Mouse (Mus musculus) limb, embryonic 12.5 days (tissue): ENCODE measurements around the gene Mypn. TPM values are rescaled to one million over a fixed set of nuclear protein-coding genes. Genes with fewer than 3 reads are reported as not detected.

Experiments used
- ATAC-seq: fragments of 200-750 bp; cut with Nextera tagmentation; 2 replicates; pipeline ENCODE4 v1.8.0; 2017; ENCODE audit warnings: low read depth, moderate TSS enrichment; ENCODE audit not compliant: insufficient number of reproducible peaks, insufficient read depth, low FRiP score, low TSS enrichment
- H3K27ac ChIP-seq: fragments of 300-500 bp; sonication (generic); 2 replicates; pipeline ENCODE4 v1.5.1; 2016; ENCODE audit warnings: mild to moderate bottlenecking, moderate library complexity
- H3K27me3 ChIP-seq: fragments of 300-500 bp; sonication (generic); 2 replicates; pipeline ENCODE4 v1.6.1; 2016; ENCODE audit warnings: mild to moderate bottlenecking, moderate library complexity
- H3K36me3 ChIP-seq: fragments of 300-500 bp; sonication (generic); 2 replicates; pipeline ENCODE4 v1.6.1; 2016; ENCODE audit warnings: mild to moderate bottlenecking, moderate library complexity
- H3K4me1 ChIP-seq: fragments of 300-500 bp; sonication (generic); replicated peaks from 2 replicates; pipeline ENCODE4 v1.6.1; 2016
- H3K4me2 ChIP-seq: fragments of 300-500 bp; sonication (generic); 2 replicates; pipeline ENCODE4 v1.6.1; 2016; ENCODE audit warnings: mild to moderate bottlenecking, moderate library complexity
- H3K4me3 ChIP-seq: fragments of 300-500 bp; sonication (generic); replicated peaks from 2 replicates; pipeline ENCODE4 v1.5.1; 2016; ENCODE audit warnings: mild to moderate bottlenecking
- H3K9ac ChIP-seq: fragments of 300-500 bp; sonication (generic); replicated peaks from 2 replicates; pipeline ENCODE4 v1.6.1; 2016; ENCODE audit warnings: mild to moderate bottlenecking, moderate library complexity
- H3K9me3 ChIP-seq: fragments of 300-500 bp; sonication (generic); 2 replicates; pipeline ENCODE4 v1.6.1; 2016; ENCODE audit warnings: mild to moderate bottlenecking, moderate library complexity
- WGBS: fragments of 180-500 bp; shearing (Covaris S2); methylation state at CpG from one replicate; pipeline ENCODE4 v1.1.7; 2016; 5-methylcytosine and 5-hydroxymethylcytosine counted together
- polyA plus RNA-seq: library from polyadenylated mRNA; unstranded; fragments of >200 nt; fragmentation: Nextera tagmentation; extraction: Ambion mirVana; gene quantifications from 2 replicates; pipeline ENCODE4 v1.2.1, GENCODE M21; 2016

Mypn gene
- polyA plus RNA-seq, 1 experiment from 2014 or later: 1.4 TPM

GRCm38 (mm10) chr10:63154726-63155125 lies 49.0 kb downstream of the Mypn start:
- H3K4me1 ChIP-seq: no peaks in the 10 kb centered on the region
- 84% methylated on average over 4 of the region's 4 CpGs for WGBS
- no peak overlapping the region for H3K4me2 ChIP-seq
- no peak overlapping the region for H3K27ac ChIP-seq
- no peaks in the 10 kb centered on the region for H3K27me3 ChIP-seq
- H3K4me3 ChIP-seq: no peak overlapping the region
- no peak for ATAC-seq
- no peak overlapping the region for H3K9ac ChIP-seq
- no peaks in the 10 kb centered on the region for H3K9me3 ChIP-seq
- no peaks in the 10 kb centered on the region for H3K36me3 ChIP-seq

GRCm38 (mm10) chr10:63154226-63154625 lies 49.5 kb downstream of the Mypn start:
- Histone ChIP-seq H3K9ac (no peak overlapping the region), H3K9me3 (no peaks in the 10 kb centered on the region), H3K4me2 (no peak overlapping the region), H3K4me3 (no peak overlapping the region), H3K27me3 (no peaks in the 10 kb centered on the region), H3K36me3 (no peaks in the 10 kb centered on the region), H3K27ac (no peak overlapping the region), H3K4me1 (no peaks in the 10 kb centered on the region)
- 82% methylated on average over 6 of the region's 6 CpGs for WGBS
- ATAC-seq: no peak

DNA sequence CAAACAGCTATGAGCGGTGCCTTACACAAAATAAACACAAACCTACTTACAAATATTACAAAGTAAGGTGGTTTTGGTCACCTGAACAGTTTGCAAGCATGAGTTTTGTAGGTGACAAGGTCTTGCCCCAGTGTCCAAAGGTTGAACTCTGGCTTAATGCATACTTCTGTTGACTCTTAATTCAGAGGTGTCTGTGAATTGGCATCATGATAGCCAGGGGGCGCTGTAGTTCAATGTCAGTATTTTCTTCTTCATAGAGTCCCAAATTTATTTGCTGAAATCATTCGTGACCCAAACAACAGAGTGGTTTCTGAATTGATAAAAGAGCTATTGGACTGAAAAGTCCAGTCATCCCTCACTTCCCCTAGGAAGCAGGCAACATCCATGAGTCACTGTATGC lies 50.2 kb downstream of the Mypn start:
- no peaks in the 10 kb centered on the region for H3K9me3 ChIP-seq
- H3K4me2 ChIP-seq: no peak overlapping the region
- no peaks in the 10 kb centered on the region for H3K4me1 ChIP-seq
- no peak overlapping the region for H3K27ac ChIP-seq
- WGBS: 39% methylated on average over 3 of the region's 3 CpGs
- H3K27me3 ChIP-seq: no peaks in the 10 kb centered on the region
- no peak overlapping the region for H3K9ac ChIP-seq
- ATAC-seq: no peak
- H3K4me3 ChIP-seq: no peak overlapping the region
- no peaks in the 10 kb centered on the region for H3K36me3 ChIP-seq

- Histone ChIP-seq H3K4me2 (no peak overlapping the region), H3K27me3 (no peaks in the 10 kb centered on the region), H3K9ac (no peak overlapping the region), H3K36me3 (no peaks in the 10 kb centered on the region), H3K4me3 (no peak overlapping the region), H3K4me1 (no peaks in the 10 kb centered on the region), H3K27ac (no peak overlapping the region), H3K9me3 (no peaks in the 10 kb centered on the region)
- no peak for ATAC-seq
These were observed 51.4 kb downstream of the Mypn start for GRCm38 (mm10) chr10:63152358-63152757.

DNA sequence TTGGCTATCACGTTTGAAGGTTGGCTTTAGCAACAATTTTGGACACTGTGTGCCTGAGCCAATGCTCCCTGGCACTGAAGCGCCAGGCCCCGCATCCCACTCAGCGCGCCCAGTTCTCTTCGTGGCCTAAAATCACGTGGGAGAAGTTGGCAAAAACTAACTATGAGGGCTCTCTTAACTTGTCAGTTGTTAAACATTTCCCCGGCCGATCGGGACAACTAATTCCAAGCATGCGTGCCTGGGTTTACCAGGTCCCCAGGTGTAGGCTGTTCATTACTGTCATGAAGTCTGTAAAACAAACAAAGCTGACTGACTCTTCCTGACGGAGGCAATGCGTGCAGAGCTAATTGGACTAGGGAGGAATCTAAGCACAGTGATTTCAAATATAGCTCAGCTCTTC lies 61.1 kb downstream of the Mypn start:
- Histone ChIP-seq H3K27ac (no peak overlapping the region), H3K36me3 (no peaks in the 10 kb centered on the region), H3K9me3 (no peaks in the 10 kb centered on the region), H3K4me3 (no peak overlapping the region), H3K27me3 (no peaks in the 10 kb centered on the region), H3K4me2 (no peak overlapping the region), H3K4me1 (no peaks in the 10 kb centered on the region), H3K9ac (no peak overlapping the region)
- WGBS: 85% methylated on average over 13 of the region's 13 CpGs
- no peak for ATAC-seq

DNA sequence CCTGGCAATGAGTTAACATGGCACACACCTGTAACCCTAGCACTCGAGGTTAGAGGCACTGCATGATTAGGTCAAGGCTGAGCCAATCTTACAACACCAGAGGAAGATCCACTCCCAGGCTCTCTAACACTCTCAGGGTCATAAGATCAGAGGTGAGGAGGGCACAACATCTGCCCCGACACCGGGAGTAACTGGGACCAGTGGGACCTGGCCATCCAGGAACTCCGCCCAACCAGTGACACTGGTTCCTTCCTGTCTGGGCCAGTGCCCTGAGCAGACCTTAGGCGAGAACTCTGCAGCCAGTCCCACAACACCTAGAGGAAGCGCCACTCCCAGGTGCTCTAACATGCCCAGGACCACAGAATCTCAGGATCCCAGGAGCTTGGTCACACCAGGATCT lies 67.3 kb downstream of the Mypn start:
- no peak overlapping the region for H3K4me3 ChIP-seq
- no peaks in the 10 kb centered on the region for H3K36me3 ChIP-seq
- no peak overlapping the region for H3K4me2 ChIP-seq
- peaks cover 4% of the 10 kb centered on the region; the same call in 1 of the 2 replicates for H3K27me3 ChIP-seq
- no peak overlapping the region for H3K9ac ChIP-seq
- no peak overlapping the region for H3K27ac ChIP-seq
- ATAC-seq: no peak
- 79% methylated on average over 6 of the region's 6 CpGs for WGBS
- no peaks in the 10 kb centered on the region for H3K4me1 ChIP-seq
- H3K9me3 ChIP-seq: no peaks in the 10 kb centered on the region

- no peaks in the 10 kb centered on the region for H3K9me3 ChIP-seq
- no peak overlapping the region for H3K27ac ChIP-seq
- no peak overlapping the region for H3K9ac ChIP-seq
- H3K4me1 ChIP-seq: no peaks in the 10 kb centered on the region
- no peak overlapping the region for H3K4me3 ChIP-seq
- no peak for ATAC-seq
- H3K27me3 ChIP-seq: peaks cover 4% of the 10 kb centered on the region; the same call in 1 of the 2 replicates
- H3K36me3 ChIP-seq: no peaks in the 10 kb centered on the region
- H3K4me2 ChIP-seq: no peak overlapping the region
- WGBS: 52% methylated on average over 12 of the region's 12 CpGs
These were observed 68.1 kb downstream of the Mypn start for GRCm38 (mm10) chr10:63135680-63136079.

GRCm38 (mm10) chr10:63133326-63133725 lies 70.4 kb downstream of the Mypn start:
- no peaks in the 10 kb centered on the region for H3K36me3 ChIP-seq
- no peak overlapping the region for H3K4me3 ChIP-seq
- H3K9me3 ChIP-seq: no peaks in the 10 kb centered on the region
- no peak overlapping the region for H3K4me2 ChIP-seq
- 83% methylated on average over 4 of the region's 4 CpGs for WGBS
- ATAC-seq: no peak
- H3K27me3 ChIP-seq: peaks cover 4% of the 10 kb centered on the region; the same call in 1 of the 2 replicates
- H3K27ac ChIP-seq: no peak overlapping the region
- no peak overlapping the region for H3K9ac ChIP-seq
- no peaks in the 10 kb centered on the region for H3K4me1 ChIP-seq

DNA sequence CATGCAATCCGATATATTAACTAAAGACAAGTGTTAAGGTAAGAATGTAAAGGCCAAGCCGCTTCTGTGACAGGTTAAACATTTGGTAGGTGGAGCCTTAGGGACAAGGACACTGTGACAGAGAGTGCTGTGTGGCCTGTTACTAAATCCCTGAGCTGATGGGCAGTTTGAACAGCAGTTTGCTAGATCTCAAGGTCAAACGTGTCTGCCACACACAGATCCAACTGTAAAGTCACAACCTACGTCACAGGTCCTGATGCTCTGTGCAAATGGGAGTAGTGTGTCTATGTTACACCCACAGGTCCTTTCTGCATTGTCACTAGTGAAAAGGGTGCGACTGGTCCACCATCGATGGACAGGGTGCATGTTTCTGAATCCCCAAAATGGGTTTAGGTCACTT lies 71.4 kb downstream of the Mypn start:
- no peak overlapping the region for H3K27ac ChIP-seq
- no peak for ATAC-seq
- peaks cover 4% of the 10 kb centered on the region; the same call in 1 of the 2 replicates for H3K27me3 ChIP-seq
- H3K36me3 ChIP-seq: no peaks in the 10 kb centered on the region
- H3K4me2 ChIP-seq: no peak overlapping the region
- no peaks in the 10 kb centered on the region for H3K9me3 ChIP-seq
- no peaks in the 10 kb centered on the region for H3K4me1 ChIP-seq
- H3K4me3 ChIP-seq: no peak overlapping the region
- no peak overlapping the region for H3K9ac ChIP-seq
- WGBS: 90% methylated on average over 6 of the region's 6 CpGs

GRCm38 (mm10) chr10:63130500-63130899 lies 73.3 kb downstream of the Mypn start:
- H3K36me3 ChIP-seq: no peaks in the 10 kb centered on the region
- H3K4me1 ChIP-seq: no peaks in the 10 kb centered on the region
- no peak overlapping the region for H3K27ac ChIP-seq
- H3K9ac ChIP-seq: no peak overlapping the region
- H3K27me3 ChIP-seq: peaks cover 2% of the 10 kb centered on the region; the same call in 1 of the 2 replicates
- no peak for ATAC-seq
- H3K4me2 ChIP-seq: no peak overlapping the region
- WGBS: 77% methylated on average over 7 of the region's 7 CpGs
- H3K9me3 ChIP-seq: no peaks in the 10 kb centered on the region
- H3K4me3 ChIP-seq: no peak overlapping the region

DNA sequence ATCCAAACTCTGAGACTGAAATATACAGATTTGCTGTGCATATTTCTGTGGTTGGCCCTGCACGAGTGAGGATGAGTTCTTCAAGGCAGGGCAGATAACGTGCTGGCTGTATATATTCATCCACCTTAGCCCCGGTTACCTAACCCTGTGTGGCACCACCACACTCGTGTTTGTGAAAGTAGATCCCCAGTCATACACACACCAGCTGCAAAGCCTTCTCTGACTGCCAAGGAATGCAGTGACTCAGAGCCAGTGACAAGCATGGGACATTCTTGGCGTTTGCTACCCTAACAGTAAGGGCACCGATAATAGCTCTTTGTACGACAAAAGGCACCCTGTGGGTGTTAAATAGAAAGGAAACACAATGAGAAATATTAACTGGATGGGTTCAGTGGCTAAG lies 75.5 kb downstream of the Mypn start:
- H3K4me3 ChIP-seq: no peak overlapping the region
- no peak overlapping the region for H3K27ac ChIP-seq
- no peak for ATAC-seq
- H3K9me3 ChIP-seq: no peaks in the 10 kb centered on the region
- H3K9ac ChIP-seq: no peak overlapping the region
- WGBS: 83% methylated on average over 7 of the region's 7 CpGs
- H3K27me3 ChIP-seq: no peaks in the 10 kb centered on the region
- no peak overlapping the region for H3K4me2 ChIP-seq
- H3K36me3 ChIP-seq: no peaks in the 10 kb centered on the region
- no peaks in the 10 kb centered on the region for H3K4me1 ChIP-seq

DNA sequence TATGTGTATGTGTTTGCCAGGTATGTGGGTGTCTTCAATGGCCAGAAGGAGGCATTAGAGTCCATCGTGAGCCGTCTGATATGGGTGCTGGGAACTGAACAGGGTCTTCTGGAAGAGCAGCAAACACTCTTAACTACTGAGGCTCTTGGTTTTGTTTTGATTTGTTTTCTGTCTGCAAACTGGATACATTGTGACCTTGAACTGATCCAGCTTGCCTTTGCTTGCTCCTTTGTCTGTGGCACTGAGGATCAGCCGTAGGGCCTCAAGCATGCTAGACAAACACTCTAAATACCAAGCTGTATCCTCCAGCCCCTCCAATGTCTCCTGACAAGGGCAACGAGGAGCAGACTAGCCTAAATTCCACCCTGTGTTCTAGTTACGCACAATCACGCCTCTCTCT lies 76.6 kb downstream of the Mypn start:
- H3K9me3 ChIP-seq: no peaks in the 10 kb centered on the region
- H3K27ac ChIP-seq: no peak overlapping the region
- no peaks in the 10 kb centered on the region for H3K4me1 ChIP-seq
- no peak overlapping the region for H3K4me3 ChIP-seq
- WGBS: 87% methylated on average over 6 of the region's 6 CpGs
- no peak for ATAC-seq
- H3K4me2 ChIP-seq: no peak overlapping the region
- no peak overlapping the region for H3K9ac ChIP-seq
- no peaks in the 10 kb centered on the region for H3K36me3 ChIP-seq
- no peaks in the 10 kb centered on the region for H3K27me3 ChIP-seq
